Mouse (Mus musculus) heart, adult 9 months (tissue): ENCODE data around the gene Xdh.
"Not testable (repeated sequence)": the region's sequence is repeated elsewhere in the genome, so short reads cannot be mapped to it uniquely, and the experiment has no call there.

Source experiments
- DNase-seq, 2 experiments: peaks; one replicate each; pipeline ENCODE4 v3.0.0; 2022; ENCODE audit warnings: low spot score in 2 of 2

The Xdh gene

DNA sequence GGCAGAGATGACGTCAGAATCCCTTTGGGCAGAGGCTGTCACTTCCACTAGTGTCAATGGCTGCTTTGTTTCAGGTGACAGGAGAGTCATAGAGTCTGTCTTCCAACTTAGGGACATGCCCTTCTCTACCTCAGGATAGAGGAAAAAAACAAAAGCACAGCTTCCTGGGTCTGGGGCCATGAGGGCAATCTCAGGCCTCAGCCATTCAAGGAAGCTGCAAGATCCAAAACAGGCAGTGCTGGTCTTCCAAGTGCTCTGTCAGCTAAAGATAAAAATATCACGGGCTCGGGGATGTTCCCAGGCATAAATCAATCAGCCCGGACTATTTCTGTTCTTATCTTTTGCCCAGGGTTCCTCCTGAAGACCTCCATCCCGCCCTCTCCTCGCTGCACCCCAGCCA is 68.7 kb downstream of the Xdh start:
- peak in 1 of 2 experiments; percentile 6 for DNase-seq

DNA sequence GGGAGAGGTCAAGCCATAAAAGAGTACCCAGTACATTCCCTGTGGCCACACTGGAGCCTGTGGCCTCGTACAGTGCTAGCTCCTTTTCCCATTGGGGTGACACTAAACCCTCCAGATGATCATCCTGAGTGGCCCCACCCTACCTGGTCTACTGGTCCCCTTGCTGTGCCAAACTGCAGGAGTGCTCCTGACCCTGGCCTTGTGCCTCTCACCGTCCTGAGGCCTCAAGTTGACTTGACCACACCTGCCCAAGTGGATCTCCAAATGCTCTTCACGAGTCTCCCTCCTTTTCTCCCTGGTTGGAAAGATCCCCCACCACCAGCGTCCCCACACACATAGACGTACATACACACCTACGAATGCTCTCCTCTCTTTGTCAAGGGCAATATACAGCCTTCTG is 69.7 kb downstream of the Xdh start:
- no peak for DNase-seq

DNA sequence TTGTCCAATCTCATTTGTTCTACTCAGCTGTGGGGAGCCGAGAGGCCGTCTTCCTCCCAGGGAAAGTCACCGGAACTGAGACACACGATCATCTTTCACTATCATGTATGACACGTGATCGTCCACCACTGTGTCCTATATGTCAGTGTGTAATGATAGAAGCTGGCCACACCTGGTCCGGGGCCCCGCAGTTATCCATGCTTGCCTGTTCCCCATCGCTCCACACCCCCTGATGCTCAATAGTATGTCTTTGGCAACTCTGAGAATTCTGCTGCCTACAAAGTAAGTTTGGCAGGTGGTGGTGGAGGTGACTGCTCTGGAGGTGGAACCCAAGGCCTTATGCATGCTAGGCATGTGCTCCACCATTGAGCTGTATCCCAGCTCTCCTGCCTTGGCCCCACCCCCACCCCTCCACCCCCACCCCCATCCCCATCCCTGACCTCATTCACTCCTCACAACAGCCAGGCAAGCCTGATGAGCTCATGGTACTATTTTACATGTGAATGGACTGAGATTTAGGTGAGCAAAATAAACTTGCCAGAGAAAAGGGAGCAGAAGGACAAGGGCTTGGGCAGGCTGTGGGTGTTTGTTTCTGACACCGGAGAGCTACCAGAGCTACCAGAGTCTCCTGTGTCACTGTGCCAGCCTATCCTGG is 70.6 kb downstream of the Xdh start:
- DNase-seq = no peak

DNA sequence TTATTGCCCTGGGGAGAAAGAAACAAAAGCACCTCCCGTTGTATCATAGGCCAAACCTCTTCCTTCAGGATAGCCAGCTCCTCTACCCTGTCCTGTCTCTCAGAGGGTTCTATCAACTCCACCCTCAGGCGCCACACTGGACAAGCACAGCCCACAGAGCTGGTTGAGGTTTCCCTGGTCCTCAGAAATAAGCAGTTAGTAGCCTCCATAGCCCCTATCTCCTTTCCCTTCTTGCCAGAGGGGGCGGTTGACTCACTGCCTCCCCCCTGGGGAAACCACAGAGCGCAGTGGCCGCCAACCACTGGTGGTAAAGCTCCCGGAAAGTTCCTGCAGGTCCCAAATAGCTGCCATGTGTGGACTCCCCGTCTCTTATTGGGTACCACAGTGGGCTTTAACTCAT is 74.3 kb downstream of the Xdh start:
- DNase-seq = no peak

DNA sequence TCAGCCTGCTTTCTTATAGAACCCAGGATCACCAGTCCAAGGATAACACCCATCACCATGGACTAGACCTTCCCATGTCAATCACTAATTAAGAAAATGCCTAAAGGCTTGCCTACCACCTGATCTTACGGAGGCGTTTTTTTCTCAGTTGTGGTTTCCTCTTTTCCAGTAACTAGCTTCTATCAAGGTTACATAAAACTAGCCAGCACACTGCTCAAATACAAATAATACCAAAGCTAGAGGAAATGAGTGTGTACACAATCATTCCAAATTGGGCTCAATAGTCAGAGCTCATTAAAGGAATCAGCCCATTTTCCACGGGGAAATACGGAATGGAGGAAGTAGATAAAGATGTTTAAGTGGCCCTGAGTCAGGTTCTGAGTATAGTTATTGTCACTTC is 74.7 kb downstream of the Xdh start:
- DNase-seq = no peak

DNA sequence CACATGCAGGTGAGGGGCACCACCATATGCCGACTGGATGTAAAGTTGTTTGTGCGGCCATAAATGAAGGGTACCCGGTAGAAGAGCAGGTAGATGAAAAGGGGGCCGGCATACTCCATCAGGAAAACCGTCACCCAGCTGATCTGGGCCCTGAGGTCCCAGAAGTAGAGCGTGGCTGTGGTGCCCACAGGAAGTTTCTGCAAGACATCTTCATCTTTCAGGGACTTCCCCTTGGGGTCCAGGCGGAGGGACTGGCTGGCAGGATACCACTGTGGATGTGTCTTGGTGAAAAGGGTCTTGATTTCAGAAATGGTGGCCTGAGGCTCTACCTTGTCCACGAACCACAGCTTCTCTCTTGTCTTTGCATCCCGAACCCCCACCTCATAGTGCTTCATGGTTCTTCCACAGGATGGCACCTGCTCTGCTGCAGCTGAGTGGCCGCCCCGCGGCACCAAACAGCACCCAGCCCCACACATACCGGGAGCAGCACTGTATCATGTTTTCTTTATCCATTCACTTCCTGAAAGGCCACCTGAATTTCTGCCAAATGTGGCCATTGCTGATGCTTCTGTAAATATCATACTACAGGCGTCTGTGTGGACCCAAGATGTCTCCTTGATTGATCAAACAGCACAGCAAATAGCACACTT is 78.9 kb downstream of the Xdh start:
- no peak for DNase-seq

DNA sequence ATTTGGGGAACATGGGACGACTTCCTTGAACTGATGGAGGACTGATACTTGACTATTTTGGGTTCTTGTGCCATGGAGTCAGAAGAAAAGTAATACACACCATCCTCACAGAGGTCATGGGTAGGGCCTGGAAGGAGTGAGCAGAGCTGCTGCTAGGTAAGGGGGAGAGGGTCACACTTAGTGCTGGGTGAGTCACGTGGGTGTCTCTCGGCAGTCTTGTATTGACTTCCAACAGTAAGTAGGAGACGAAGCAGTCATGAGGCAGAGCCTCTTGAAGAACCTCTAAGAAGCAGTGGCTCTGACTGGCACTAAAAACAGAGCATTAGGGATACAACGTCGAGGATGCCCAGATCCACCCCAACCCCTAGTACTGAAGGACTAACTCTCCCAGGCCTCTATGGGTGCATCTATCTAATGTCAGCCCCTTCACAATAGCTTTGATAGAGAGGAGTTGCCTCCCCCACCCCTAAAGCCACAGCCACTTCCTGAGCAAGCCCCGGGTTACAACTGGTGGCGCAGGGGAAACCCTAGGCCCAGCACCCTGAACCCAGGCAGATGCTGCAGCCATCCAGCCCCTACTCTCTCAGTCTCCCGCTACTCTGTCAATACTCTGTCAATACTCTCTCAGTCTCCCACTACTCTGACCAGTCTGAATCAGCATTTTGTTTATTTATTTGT is 80.8 kb downstream of the Xdh start:
- no peak for DNase-seq

DNA sequence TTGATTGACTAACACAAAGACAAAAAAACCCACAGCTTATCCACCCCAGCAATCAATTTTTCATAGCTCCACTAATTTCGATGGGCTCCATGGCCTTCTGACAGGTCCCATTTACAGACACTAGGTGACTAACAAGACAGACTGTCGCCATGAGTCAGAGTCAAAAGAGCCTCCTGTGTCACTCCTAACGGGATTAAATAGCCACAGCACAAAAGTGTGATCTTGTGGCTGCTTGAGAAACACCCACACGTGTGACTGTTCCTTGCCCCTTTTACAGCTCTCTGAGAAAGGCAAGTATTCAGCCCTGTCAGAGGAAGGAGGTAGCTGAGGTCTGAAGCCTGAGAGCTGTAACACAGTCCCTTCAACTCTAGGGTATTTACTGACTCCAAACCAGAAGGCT is 96.3 kb downstream of the Xdh start:
- DNase-seq = no peak

DNA sequence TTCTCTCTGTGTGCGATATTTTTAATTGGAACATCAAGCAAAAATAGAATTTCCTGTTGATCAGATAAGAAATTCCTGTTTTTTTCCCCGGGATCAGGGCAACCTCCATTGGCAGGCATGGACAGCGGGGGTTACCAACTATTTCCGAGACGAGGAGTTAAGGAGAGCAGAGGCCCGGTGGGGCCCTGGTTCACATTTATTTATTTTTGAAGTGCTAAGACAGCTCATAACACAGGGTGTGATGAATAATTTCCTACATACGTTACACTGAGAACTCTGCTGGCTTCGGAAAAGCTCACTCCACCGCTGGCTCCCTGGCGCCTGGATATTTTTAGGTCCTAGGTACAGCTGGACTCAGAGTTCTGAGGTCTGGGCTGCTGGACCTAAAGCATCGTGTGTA is 97.0 kb downstream of the Xdh start:
- DNase-seq = no peak

DNA sequence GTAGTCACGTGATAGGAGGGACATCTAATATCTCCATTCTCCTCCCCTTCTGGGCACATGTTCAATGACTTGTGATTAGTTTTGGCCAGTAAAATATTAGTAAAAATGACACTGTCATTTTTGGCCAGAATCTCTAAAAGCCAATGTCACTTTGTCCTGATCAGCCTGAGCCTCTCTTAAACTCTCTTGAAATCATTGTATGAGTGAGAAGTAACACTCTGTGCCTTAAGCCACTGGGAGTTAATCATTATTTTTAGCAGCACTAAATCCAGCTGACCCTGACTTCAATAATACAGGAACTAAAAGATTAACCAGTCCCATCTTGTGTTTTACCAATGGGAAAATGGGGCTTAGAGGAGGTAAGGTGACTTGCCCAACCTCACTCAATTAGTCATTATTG is 102.6 kb downstream of the Xdh start:
- DNase-seq = no peak

DNA sequence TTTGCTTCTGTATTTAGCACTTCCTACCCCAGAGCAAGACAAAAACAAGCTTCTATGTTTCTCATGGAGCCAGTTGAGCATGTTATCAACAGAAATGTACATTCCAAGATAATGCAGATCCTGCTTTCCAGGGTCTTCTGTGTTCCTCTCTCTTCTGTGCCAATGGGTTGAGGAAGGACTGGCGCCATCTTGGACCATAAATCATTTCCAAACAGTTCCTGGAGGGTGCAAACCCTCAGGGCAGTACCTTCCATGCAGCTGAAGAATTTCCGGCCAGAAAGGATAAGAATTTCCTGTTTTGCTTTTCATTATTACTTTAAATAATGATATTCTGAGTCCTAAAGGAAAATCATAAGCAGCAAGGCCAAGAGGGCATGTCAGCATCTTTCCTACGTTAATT is 104.4 kb downstream of the Xdh start:
- no peak for DNase-seq

DNA sequence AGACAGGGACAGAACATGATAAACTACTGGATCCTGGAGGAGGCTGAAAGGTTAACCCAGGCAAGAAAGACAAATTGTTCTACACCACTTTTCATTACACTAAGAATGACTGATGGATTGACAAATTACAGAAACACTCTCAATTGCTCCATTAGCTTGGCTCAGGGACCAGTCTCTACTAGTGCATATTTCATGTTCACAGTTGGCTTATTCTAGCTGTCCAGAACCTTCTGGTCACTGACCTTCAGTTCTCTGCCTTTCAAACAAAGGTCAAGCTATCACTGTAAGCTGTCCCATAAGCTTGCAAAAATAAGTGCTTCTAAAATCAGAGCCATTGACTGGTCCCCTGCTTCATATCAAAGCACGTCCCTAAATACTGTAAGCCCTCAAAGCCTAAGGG is 107.0 kb downstream of the Xdh start:
- DNase-seq = no peak

DNA sequence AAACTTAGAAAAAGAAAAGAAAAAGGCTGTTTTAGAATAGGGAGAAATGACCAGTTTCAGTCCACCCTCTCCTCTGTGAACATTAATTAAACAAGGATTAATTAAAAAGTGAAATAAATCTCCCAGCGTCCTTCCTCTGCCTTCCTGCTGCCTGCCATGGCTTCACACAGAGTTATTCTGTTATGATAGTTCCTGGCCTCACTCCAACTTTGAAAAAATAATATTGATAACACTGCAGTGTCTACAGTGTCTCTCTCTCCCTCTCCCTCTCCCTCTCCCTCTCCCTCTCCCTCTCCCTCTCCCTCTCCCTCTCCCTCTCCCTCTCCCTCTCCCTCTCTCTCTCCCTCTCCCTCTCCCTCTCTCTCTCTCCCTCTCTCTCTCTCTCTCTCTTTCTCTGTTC is 110.1 kb downstream of the Xdh start:
- DNase-seq = not testable (repeated sequence)

DNA sequence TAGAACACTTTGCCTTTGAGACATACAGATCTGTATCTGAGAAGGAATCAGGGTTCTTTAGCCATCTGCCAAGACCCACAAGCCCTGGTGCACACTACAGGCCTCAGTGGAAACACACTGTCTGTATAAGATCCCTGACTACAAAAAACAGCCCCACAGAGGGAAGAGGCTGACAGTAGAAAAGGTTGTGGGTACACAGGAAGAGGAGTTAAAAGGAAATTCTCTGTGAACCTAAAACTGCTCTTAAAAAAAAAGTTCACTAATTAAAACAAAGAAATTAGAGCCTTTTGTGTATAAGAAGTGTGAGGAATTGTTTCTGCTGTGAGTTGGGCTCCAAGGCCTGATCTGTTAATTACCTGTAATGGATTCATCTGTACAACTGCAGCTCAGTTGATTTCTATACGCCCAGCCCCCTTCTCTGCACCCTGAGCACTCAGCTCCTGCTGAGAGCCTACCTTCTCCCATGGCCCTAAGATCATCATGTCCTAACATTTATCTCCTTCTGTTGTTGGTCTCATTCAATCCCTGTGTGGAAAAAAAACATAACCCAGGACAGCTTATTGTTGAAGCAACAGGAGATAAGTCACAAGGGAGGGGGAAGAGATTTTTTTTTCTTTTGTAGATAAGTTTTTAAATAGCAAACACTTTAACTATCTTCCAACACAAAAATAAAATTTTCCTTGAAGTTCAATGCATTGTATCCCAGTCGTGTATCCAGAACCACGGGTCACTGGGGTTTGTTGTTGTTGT is 110.7 kb downstream of the Xdh start:
- no peak for DNase-seq

DNA sequence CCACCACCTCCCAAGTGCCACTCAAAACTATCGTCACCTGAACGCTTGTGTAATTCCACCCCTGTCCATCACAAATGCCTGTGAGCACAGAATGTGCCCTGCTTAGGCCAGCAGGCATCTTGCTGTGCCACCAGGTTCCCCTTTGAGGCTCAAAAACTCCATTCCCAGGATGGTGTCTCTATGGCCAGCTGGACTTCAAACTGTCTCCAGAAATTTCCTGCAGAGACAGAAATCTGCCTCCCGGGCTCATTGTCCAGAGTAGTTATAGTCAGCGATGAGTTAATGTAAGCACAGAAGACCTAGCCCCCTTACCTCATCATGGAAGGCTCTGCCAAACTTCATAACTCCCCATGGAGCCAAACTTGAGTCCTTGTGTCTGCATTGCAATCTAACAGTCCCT is 112.8 kb downstream of the Xdh start:
- no peak for DNase-seq

DNA sequence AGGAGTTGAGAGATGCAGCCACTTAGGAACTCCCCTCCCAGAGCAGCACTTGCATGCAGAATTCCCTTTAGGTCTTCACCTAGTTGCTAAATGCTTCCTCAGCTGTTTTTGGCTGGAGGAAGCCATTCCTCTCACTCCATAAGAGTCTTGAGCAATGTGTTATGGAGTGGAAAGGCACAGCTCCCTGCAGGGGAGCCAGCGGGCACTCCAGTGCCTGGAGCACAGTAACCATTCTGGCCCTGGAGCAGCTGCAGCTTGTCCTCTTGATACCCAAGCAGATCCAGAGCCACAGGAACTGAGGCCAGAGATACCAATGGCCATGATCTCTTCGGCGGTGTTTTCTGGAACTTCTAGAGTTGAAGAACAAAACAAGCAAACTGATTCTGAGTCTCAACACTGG is 113.4 kb downstream of the Xdh start:
- DNase-seq = no peak
